Mouse (Mus musculus) brain, embryonic 14.5 days (tissue): ENCODE data around the gene Snx27. TPM values are rescaled to one million over a fixed set of nuclear protein-coding genes. Genes with fewer than 3 reads are reported as not detected.

Experiments used
- DNase-seq: peaks from one replicate; pipeline ENCODE4 v3.0.0-alpha.2; 2011; ENCODE audit warnings: low read depth
- CTCF ChIP-seq: fragments of 200-500 bp; IDR thresholded peaks from 2 replicates; pipeline ENCODE4 v1.5.1; 2012; ENCODE audit warnings: inconsistent platforms, mild to moderate bottlenecking, moderate library complexity, borderline replicate concordance; ENCODE audit not compliant: insufficient read depth, insufficient read length; ENCODE audit errors: extremely low read depth
- POLR2A ChIP-seq: fragments of 200-500 bp; IDR thresholded peaks from 2 replicates; pipeline ENCODE4 v1.6.1; 2012; ENCODE audit warnings: mild to moderate bottlenecking, inconsistent platforms, borderline replicate concordance; ENCODE audit not compliant: poor library complexity, insufficient read depth, insufficient read length, severe bottlenecking; ENCODE audit errors: extremely low read depth
- polyA plus RNA-seq: library from polyadenylated mRNA; depleted of rRNA; stranded (reverse); fragments of >200 nt; gene quantifications from 2 replicates; pipeline ENCODE4 v1.2.3, GENCODE M21; 2012

Snx27 gene
- polyA plus RNA-seq, 1 experiment: 45.1 TPM

DNA sequence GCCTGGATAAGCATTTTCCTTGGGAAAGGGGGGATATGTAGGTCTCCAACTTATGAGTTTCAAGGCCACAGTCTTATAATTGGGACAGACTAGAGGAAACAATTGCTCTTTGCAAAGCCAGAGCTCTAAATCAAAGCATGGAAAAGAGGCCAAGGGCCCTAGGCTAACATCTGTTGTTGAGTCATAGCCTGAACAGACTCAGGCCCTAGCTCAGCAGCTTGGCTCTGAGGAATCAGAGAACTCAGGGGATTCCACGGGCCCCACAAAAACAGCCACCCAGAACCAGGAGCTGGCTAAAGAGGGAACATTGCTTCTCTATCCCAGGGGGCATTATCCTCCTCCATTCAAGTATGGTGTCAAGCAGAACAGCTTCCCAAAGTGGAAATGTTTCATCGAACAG is 28.1 kb upstream of the Snx27 start:
- TF ChIP-seq CTCF (no peak), POLR2A (no peak)
- peak; percentile 35 for DNase-seq

DNA sequence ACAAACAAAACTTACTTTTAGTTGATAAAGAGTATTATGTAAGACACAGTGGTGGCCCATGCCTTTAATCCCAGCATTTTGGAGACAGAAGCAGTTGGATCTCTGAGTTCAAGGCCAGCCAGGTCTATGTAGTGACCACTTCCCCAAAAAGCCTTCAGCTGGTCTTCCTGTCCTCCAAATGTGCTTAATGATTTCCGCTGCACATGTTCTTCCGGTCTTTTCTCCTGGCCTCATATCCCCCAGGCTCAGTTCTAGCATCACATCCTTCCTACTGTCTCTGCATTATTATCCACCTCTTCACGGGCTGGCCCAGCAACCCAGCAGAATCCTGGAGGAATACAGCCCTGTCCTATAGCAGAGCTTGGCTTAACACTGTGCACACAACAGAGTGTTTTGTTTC is 27.1 kb upstream of the Snx27 start:
- TF ChIP-seq POLR2A (no peak), CTCF (no peak)
- DNase-seq: no peak

DNA sequence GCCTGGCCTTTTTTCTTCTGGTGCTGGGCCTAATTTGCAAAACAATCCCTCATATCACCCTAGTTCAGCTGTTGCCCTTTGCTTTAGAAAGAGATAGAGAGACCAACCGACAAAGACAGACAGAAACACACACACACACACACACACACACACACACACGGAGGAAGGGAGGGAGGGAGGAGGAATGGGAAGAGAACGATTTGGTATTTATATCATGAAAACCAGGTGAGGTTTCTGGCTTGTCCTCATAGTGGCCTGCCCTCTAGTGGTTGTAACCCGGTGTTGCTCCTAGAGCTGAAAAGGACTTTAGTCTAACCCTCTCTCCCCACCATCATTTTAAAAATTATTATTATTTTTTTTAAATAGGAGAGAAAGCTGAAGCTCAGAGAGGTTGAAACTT is 19.4 kb upstream of the Snx27 start:
- peak; percentile 71 for DNase-seq
- TF ChIP-seq POLR2A: no peak
- TF ChIP-seq CTCF: peak; percentile 80

DNA sequence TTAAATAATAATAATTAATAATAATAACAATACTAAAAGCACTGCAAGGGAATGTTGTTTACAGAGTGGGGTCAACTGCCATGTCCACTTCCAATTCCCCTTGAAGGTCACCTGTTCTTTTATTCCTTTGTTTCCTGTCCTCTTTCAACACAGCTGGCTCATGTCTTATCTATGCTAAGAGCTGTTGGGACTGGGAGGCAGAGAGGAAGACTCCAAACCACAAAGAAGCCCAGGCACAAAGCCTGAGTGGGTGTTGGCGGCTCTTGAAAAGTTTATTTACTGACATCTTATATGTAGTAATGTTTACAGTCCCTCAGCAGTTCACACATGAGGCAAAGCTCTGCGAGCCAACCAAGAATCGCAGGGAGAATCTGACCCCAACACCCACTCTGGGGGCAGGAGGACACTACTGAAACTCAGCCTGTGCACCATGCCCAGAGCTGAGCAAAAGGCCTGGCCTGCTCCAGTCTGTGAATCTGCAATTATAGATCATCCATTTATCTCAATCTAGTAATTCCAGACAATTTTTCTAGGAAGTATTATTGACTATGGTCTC is 14.8 kb upstream of the Snx27 start:
- TF ChIP-seq CTCF (no peak), POLR2A (no peak)
- DNase-seq: no peak

DNA sequence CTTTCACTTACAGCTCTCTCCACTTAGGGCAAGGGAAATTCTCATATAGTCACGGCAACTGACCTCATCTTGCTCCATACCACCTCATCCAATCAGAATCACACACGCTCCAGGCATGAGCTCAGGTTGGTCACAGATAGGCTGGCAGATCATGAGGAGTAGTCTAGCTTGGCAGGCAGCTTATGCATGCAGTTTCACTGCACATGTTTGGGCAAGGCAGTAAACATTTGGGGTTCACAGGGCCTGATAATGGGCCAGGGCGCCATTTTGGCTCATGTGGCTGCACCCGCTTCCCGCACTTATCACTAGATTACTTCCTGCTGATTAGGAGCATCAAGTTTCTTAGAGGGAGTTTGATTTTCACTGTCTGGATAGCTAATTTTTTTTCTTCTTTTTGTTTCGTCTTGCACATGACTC is 13.4 kb upstream of the Snx27 start:
- DNase-seq: no peak
- no peak for TF ChIP-seq CTCF
- TF ChIP-seq POLR2A: no peak

DNA sequence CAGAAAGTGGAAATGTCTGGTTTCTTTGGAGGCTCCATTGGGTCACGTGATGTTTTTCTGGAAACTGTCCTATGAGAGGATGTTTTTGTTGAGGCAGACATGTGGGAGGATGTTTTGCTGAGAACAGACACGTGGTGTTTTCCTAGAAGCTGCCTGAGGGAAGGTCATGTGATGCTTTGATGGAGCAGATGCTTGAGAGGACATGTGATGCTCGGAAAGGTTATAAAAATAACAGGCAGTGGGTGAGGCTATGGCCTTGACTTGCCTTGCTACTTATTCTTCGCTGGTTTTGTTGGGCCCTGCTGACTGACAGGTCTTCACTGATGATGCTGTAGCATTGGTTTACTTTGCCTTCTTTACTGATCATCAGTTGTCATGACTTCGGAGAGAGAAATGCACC is 8.6 kb upstream of the Snx27 start:
- TF ChIP-seq CTCF: no peak
- TF ChIP-seq POLR2A: no peak

DNA sequence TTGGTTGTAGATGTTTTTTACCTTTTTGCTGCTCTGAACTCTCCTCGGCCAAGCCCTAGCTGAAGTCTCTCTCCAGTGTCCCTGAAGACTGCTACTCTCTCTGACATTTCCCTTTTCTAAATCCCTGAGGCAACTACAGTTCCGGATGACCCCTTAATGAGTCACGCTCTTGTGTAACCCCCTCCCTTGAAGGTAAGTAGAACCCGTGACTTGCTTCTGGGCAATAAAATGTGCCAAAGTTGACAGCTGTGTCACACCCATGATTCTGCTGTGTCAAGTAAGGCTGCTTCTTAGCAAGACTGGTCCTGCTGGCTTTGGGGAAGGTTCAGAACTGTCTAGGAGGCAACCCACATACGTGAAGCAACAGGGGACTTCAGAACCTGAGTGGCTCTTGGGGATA is 5.4 kb upstream of the Snx27 start:
- no peak for DNase-seq
- TF ChIP-seq CTCF (no peak), POLR2A (no peak)

More for the DNA sequence above, 8.6 kb upstream of the Snx27 start:
- DNase-seq: no peak

DNA sequence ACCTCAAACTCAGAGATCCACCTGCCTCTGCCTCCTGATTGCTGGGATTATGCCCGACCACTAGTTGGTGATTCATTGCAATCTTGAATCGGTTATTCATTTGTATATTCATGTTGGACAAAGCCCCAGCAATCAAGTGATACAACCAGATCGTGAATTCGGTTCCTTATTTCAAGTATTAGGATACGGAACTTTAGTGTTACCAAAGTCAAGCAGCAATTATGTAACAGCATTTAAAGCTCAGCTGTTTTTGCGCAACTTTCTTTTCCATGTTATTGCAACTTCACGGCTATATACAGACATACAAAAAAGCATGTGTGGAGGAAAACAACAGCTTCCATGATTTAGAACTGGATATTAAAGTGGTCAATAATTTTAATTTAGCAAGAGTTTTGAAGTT is 428 bp upstream of the Snx27 start:
- DNase-seq: no peak
- TF ChIP-seq POLR2A: no peak
- TF ChIP-seq CTCF: no peak

DNA sequence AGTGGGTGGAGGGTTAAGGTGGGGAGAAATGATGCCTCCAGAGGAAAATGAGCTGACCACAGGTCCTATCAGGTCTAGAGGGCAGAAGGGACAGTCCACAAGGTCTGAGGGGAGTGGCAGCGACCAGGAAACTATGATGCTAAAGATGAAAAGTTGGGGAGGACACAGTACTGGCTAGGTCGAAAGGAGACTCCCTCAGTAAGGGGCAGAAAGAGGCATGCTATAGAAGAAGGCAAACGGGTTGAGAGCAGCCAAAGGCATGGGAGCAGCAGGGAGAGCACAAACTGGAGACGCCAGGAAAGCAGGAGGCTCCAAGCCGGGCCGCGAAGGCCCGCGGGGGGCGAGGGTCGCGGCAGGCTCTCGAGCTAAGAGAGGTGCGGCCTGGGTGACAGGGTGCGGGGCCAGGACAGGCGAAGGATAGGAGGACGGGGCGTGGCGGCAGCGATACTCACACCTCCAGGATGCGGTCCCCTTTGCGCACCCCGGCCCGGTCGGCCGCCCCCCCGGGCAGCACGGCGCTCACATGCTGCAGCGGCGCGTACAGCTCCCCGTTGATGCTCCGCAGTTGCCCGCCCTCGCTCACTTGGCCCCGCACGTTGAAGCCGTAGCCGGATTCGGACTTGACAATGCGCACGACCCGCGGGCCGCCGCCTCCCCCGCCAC is 592 bp downstream of the Snx27 start:
- no peak for DNase-seq
- no peak for TF ChIP-seq CTCF
- no peak for TF ChIP-seq POLR2A

DNA sequence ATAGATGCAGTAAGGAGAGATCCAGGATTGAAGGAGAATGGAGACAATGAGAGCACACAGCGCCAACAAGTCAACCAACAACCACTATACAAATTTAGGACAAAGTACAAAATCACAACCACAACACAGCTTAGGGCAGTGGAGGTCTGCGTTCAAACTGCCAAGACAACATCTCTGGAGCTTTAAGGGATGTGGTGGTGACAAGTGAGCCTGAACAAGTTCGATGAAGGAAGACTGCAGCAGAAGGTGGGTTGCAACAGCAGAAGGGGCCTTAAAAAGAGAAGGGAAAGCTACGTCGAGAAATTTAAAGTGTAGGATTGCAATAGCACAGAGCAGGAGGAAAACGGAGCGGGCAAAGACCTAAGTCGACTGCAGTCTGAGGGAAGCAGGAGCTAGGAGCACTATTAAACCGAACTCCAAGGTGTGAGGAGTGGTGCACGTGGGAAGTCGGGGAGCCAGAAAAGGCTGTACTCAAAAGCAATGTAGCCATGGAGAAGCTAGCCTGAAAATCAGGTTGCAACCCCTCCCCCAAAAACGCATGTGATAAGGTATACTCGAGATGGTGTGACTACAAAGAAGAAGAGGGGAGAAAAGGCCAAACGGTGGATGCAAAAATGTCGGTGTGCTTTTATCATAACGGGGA is 1.3 kb downstream of the Snx27 start:
- TF ChIP-seq POLR2A (no peak), CTCF (no peak)
- peak; percentile 51 for DNase-seq

DNA sequence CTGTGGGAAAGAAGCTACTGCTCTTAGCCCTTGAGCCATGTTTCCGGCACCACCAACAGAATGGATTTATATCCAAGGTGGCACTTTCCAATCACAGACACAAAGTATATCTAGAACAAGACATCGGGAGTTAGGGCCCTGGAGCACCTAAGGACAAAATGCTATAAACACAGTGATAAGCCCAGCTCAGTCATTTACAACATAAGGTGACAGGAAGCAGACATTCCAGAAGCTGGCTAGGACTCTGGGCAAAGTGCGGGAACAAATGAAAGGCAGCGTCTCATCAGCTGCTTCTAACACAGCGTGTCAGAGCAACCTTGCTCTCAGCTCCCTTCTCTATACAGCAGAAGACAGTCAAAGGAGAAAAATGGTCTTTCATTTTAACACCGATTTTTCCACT is 8.0 kb downstream of the Snx27 start:
- no peak for TF ChIP-seq POLR2A
- no peak for TF ChIP-seq CTCF
- DNase-seq: no peak

DNA sequence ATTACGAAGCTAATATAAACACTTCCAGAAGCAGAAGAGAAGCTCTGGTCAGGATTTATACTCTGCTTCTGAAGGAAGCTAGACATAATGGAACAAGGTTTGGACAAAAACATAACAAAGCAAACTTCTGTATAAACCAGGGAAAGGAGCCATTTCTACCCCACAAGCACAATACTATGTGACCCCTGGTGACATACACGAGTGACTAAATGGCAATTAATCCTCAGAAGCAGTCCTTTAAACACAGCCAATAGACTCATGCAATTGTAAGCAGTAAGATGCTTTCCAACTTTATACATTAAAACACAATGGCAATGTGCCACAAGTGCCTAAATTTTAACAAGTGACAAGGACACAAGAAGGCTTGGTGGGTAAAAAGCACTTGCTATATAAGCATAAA is 15.3 kb downstream of the Snx27 start:
- no peak for DNase-seq
- no peak for TF ChIP-seq POLR2A
